Mouse (Mus musculus): ENCODE measurements around the gene Rbck1.

The Rbck1 gene

GRCm38 (mm10) chr2:152343329-152344213 is 11.1 kb upstream of the Rbck1 start, which contains the start of gene Trib3:
Trib3 (minus strand) TSS chr2:152344032.
- DNase-seq = peak; percentile 91

GRCm38 (mm10) chr2:152339631-152340179 is 7.3 kb upstream of the Rbck1 start:
- DNase-seq = no peak

GRCm38 (mm10) chr2:152338319-152338718 is 5.9 kb upstream of the Rbck1 start:
- DNase-seq = no peak

GRCm38 (mm10) chr2:152337591-152338212 is 5.2 kb upstream of the Rbck1 start:
- DNase-seq = no peak

- DNase-seq = no peak
These were observed 4.4 kb upstream of the Rbck1 start for GRCm38 (mm10) chr2:152336856-152337255.

- DNase-seq = no peak
These were observed 2.9 kb upstream of the Rbck1 start for GRCm38 (mm10) chr2:152335289-152335820.

- DNase-seq = no peak
These were observed 1.0 kb upstream of the Rbck1 start for GRCm38 (mm10) chr2:152333345-152334006.

GRCm38 (mm10) chr2:152330858-152331423 is 1.5 kb downstream of the Rbck1 start:
- DNase-seq = no peak

GRCm38 (mm10) chr2:152327980-152328379 is 4.5 kb downstream of the Rbck1 start:
- DNase-seq = no peak

- DNase-seq = no peak
These were observed 5.8 kb downstream of the Rbck1 start for GRCm38 (mm10) chr2:152326654-152327053.

GRCm38 (mm10) chr2:152326157-152326556 is 6.3 kb downstream of the Rbck1 start:
- no peak for DNase-seq

- no peak for DNase-seq
These were observed 7.6 kb downstream of the Rbck1 start for GRCm38 (mm10) chr2:152324842-152325241.

GRCm38 (mm10) chr2:152323971-152324370 is 8.5 kb downstream of the Rbck1 start:
- DNase-seq = no peak

GRCm38 (mm10) chr2:152322198-152322597 is 10.3 kb downstream of the Rbck1 start:
- no peak for DNase-seq

- DNase-seq = no peak
These were observed 10.9 kb downstream of the Rbck1 start for GRCm38 (mm10) chr2:152321558-152321957.

- no peak for DNase-seq
These were observed 15.4 kb downstream of the Rbck1 start for GRCm38 (mm10) chr2:152317054-152317453.

- DNase-seq = no peak
These were observed 18.5 kb downstream of the Rbck1 start for GRCm38 (mm10) chr2:152313926-152314325.

GRCm38 (mm10) chr2:152312996-152313395 is 19.5 kb downstream of the Rbck1 start:
- DNase-seq = no peak

- no peak for DNase-seq
These were observed 25.3 kb downstream of the Rbck1 start for GRCm38 (mm10) chr2:152307186-152307585.

- no peak for DNase-seq
These were observed 27.0 kb downstream of the Rbck1 start for GRCm38 (mm10) chr2:152305480-152305879.

- DNase-seq = no peak
These were observed 28.7 kb downstream of the Rbck1 start for GRCm38 (mm10) chr2:152303781-152304180.

GRCm38 (mm10) chr2:152302862-152303261 is 29.6 kb downstream of the Rbck1 start:
- no peak for DNase-seq

- DNase-seq = no peak
These were observed 37.9 kb downstream of the Rbck1 start for GRCm38 (mm10) chr2:152294541-152294940.
